Mouse (Mus musculus) gastrocnemius, postnatal 14 days (tissue): ENCODE measurements at regions not wholly inside any gene's neighbourhood (a gene's known extent, or its start where the extent isn't known, plus 50 kb on each side); places are given as distances from the start of the nearest gene placed in this dataset.
A peak's percentile ranks its signal among the peaks of the same experiment; 100 is the strongest.
"Not testable (repeated sequence)": the region's sequence is repeated elsewhere in the genome, so short reads cannot be mapped to it uniquely, and the experiment has no call there.

Experiments used
- DNase-seq: peaks from one replicate; pipeline ENCODE4 v3.0.0; 2021; ENCODE audit warnings: mixed read lengths
- intact Hi-C: fragments of 180-260 bp; cut with DNase I; formaldehyde crosslinking; loops from one replicate; pipeline ENCODE4 v1.15.1; 2025; ENCODE audit warnings: low total_unique reads

DNA sequence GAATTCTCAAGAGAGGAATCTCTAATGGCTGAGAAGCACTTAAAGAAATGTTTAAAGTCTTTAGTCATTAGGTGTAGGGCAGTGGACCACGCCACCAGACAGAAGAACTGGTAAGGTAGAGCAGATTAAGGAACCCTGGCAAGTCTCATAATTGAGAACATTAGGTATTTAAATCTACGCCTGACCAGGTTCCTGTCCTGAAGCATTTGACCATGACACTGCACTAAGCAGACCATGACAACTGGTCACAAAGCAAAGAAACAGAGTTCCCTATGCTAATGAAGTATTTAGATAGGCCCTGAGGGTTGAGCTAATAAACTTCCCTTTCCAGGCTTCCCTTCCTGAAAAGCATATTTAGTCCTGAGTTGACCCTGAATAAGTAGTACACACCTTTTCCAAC is 562.3 kb downstream of the Cdh11 start:
- intact Hi-C loops: no loop called here
- no peak for DNase-seq

DNA sequence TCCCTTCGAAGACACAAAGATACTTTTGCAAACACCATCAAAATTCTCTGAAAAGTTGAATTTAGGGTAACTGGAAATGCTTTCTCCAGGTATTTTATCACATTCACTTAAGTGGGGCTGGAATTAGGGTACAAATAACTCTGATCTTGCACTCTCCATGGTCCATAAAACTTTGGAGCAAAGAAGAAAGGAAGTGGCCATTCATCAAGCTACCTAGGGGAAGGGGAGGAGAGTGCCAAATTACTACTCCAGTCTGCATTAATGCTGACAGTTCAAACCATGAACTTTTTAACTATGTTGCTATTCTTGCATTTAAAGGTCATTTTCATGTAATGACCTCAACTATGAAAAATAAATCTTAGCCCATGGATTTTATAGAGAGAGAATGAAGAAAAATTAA is 579.8 kb downstream of the Cdh11 start:
- no peak for DNase-seq
- intact Hi-C loops: no loop called here

DNA sequence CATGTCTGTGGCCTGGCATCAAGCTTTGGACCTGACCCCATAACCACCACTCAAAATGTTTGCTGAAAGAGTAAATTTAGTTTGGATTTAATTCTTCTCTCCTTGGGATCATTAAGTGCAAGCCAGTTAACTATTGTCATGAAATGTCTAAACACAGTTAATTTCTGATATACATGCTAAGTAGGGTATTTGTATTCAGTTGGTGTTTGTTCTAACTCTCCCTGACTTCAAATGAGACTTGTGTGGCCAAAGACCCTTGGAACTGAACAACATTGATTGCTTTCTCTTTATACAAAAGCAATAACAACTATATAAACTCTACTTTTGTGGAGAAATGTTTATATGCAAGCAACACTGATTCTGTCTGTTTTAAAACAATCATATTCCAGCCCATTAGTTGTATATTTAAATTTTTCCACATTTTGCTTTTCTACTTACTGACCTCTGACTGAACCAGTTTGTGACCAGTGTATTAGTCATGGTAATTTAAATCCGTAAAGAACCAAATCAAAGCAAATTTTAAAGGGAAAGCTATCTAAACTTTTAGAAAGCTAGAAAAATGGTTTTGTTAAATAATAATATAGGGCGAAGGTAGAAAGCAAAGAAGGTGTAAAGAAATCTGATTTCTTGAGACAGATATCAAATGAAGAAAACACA is 625.8 kb downstream of the Cdh11 start:
- no peak for DNase-seq
- intact Hi-C loops: no loop called here

DNA sequence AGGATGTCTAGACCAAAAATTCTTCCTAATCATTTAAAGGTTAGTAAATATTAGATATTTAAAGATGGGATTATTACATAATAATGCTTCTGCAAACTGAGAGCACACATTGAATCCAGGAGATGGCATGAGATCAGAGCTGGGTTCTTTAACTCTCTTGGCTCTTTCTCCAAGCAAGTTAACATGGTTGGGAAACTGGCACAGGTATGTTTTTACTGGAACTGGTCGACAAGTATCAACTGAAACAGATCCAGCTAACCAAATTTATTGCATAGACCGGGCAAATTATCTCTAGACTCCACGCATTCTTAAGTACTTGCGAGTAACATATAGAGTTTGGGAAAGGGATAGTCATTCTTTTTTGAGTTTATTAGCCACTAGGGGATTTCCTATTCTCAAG is 666.8 kb downstream of the Cdh11 start:
- intact Hi-C loops: no loop called here
- no peak for DNase-seq

DNA sequence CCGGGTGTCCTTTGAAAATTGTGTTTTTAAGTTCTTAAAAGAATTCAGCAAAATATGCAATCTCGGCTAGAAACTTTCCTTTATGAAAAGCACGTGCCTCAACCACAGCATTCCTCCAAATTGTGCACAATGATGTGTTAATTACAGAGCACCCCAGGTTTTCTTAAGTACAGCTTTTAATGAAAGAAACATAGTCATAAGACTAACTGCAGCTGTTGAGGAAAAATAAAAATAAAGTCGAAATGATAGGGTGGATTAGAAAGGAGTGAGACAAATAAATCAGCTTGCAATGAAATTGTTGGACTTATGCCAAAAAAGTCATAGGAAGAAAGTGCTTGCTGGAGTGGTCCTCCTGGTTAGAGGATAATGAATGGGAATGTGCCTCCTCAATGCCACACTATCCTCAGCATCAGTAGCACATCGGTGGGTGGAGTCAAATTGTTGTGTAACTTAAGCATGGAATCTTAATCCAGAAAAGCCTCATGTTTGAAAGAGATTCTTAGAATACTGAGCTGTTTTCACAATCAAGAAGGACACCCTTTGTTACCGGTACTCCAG is 668.5 kb downstream of the Cdh11 start:
- no peak for DNase-seq
- intact Hi-C loops: no loop called here

DNA sequence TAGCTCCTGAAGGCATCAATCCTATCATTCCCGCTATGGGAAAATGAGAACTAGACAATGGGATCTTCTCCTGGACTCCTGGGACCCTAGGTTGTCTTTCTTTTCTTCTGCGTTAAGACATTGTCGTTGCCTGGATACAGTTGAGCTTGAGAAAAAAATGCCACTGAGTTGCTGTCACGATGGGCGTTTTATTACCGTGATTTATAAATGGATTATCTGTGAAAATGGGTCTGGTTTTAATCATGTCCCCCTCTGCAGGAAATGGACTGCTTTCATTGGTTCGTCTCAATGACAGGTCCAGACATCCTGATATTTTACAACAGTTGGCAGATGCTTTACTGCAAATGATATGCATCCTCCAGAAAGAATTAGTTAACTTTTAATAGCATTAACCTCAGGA is 681.7 kb downstream of the Cdh11 start:
- no peak for DNase-seq
- intact Hi-C loops: no loop called here

DNA sequence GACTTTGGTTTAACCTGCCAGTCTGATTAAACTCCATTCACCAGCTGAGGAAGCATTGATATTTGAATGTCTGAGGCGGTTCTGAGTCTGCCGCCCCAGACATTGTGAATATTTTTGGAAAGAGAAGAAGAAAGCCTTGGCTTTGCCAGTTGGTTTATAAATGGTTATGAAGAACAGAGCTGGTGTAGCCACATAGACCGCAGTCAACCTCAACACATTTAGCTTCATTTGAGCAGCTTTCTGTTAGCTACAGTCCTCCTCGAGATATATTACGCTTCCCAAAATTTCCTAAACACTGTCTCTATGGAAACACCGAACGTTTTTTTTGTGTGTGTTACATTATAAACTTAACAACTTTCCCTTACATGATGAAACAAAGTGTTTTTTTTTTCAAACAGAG is 688.7 kb downstream of the Cdh11 start:
- intact Hi-C loops: no loop called here
- DNase-seq: no peak

DNA sequence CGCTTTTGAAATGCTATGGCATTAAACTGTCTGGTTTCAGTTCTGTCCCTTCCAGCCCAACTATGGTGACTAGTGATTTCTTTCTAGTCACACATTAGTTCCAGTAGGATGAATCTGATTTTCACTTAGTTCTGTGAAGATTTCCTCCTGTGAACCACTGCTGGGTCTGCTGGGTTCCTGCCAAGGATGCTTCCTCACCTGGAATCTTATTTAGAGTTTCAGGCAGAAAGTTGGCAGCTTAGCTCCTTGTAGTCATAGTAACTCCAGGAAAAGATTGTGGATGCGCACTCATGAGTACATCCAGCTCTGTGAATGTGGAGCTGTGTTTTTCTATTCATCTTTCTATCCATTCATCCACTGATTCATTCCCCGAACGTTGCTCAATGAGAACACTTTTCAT is 699.5 kb downstream of the Cdh11 start:
- intact Hi-C loops: no loop called here
- DNase-seq: no peak

DNA sequence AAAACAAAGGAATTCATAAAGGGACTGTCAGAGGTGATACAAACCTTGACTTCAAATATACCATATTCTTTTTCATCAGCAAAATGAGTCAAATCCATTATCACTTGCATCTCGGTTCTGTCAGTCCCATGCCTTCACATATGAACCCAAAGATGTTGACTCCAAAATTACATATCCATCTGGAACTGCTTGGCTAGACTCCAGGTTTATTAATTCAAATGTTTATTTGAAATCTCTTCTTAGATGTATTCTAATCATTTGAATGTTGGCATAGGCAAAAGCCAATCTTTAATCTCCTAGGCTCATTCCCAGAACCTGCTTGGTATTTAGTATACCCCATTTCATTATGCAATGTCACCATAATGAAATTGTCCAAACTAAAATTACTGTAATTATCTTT is 709.8 kb downstream of the Cdh11 start:
- intact Hi-C loops: no loop called here
- DNase-seq: no peak

DNA sequence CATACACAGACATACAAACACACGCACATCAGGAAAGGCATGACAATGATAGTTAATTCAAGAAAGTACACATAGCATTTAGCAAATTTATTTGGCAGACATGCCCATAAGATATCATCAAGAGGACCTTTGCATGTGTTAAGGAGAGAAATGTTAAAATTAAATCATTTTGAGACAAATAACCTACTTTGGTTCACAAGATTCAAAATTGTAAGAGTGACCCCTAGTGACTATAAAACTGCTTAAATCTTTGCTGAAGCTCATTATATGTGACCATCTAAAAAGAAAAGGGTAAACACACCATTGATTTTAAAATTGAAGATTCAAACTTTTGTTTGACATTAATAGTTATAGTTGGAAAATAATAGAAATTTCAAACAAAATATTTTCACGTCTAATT is 721.3 kb downstream of the Cdh11 start:
- DNase-seq: no peak
- intact Hi-C loops: no loop called here

DNA sequence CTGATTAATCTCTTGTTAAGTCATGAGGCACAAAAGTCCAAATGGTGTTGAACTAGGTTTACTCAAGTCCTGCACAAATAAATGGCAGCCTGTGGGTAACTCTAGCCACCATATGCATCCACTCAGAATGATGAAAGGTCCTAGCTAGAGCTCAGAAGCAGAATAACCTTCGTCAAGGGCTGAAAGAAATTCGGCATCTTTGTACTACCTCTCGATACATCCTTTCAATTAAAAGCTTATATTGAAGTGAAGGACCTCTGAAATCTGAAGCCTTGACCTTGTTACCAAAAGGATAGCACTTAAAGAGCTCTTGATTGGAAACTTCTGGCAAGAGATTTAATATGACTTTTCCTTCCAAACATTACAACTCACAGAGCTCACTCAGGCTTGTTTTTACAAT is 732.0 kb downstream of the Cdh11 start:
- intact Hi-C loops: no loop called here
- no peak for DNase-seq

DNA sequence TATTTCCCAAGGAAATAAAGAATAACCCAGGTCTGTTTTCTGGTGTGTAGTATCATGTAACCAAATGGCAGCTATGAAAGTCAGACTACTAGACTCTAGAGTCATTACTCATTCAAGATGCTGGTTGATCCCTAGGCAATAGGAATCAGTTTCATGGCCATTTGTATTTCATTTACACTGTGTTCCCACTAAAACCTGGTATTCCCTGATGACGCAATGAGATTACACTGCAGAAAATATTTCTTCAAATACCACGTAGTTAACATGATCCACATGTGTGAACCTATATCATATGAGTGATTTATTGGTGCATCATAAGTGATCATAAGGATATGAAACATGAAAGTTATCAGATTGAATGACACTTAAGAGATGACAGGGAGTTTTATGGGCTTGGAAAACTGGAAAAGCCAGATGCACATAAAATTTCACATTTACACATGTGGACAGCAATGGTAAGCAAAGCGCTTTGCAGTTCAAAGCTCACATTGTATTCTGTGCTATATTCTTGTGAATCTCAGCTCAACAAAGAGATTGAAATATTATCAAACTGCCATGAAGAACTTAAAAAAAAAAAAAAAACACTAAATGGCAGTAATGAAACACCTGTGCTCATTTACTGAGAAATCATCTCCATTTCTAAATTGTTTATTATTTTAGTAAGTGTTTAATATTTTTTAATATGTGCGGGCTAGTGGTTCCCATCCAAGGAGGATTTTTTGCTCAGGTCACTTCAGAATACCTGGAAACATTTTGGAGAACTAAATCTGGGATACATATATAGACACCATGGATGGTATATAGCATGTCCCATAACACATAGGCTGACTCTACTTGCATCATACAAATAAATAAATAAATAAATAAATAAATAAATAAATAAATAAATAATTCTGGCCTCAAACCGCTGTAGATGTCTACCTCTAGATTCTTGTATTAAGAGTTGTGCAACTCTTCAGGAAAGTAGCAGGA is 758.2 kb downstream of the Cdh11 start:
- intact Hi-C loops: no loop called here
- DNase-seq: no peak

DNA sequence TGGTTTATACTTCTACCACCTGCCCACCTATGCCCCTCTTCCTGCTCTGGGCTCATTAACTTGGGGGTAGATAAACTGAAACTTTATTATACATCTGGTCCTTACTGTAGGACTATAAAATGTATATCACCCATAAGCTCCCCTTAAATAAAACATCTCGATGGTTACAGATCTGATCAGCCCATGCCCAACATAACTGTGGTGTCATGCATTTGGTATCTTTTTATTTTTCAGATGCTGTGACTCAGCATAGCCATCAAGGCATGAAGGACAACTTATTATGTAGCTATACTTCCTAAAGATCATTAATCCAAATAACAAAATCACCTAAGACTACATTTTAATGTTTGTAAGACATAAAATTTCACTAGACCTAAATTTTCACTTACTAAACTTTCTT is 761.0 kb downstream of the Cdh11 start:
- intact Hi-C loops: no loop called here
- DNase-seq: no peak

DNA sequence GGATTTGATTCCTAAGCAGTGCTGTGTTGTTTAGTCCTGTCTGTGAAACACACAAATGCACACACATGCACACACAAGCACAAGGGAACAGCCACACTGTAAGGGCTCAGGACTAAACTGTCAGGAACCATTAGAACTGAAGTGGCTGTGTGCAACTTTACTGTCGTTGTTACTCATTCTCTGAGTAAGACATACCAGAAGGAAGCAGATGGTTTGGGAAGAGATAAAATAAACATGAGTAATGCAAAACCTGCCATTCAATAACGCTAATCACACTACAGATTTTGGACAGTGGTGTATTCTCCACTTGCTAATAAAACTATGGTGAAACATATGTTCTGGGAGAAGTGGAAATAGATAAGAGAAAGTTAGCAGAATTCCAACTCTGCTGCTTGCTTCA is 767.7 kb downstream of the Cdh11 start:
- intact Hi-C loops: no loop called here
- no peak for DNase-seq

DNA sequence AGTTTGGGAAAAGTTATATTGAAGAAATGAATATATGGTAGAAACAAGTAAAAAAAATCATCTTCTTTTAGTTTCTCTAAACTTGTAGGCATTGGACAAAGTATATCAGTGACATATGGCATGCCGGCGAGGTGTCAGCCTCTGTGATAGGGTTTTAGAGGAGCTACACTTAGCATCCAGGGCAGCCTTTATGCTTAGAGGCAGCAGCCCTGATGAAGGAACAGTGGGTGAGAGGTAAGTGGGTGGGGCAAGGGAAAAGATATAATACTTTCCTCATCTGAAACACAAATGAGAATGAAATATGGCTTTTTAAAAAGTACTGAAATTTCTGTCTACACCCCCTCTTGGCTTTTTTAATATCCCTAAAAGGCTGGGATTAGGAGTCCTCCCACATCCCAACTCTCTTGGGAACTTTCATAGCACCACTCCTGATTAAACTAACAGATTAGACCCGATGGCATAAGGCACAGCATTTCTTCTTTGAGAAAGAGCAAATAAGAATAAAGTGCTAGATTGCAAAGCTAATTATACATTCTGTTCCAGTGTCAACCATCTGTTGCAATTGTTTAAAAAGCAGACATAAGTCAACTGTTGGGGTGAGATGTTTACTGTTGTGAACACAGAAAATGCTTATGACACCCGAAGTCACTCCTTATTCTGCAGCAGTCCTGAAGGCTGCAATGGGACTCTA is 785.0 kb downstream of the Cdh11 start:
- intact Hi-C loops: no loop called here

DNA sequence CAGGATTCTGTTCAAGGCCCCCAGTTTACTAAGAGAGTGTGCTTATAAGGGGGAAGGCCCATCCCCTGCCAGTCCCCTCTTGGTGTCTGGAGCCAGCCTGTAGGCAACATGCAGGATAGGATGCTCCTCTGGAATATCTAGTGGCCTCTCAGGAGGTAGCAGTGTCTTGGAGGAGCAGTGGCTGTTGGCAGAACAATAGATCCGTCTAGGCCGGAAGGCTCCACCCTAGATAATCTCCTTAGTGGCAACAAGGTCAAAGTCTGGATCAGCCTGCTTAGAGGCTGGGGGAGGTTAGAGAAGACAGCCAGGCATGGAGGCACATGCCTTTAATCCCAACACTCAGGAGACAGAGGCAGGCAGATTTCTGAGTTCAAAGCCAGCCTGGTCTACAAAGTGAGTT is 788.7 kb downstream of the Cdh11 start:
- DNase-seq, intact Hi-C loops: not testable (repeated sequence)

More for the DNA sequence above, 785.0 kb downstream of the Cdh11 start:
- DNase-seq: no peak

DNA sequence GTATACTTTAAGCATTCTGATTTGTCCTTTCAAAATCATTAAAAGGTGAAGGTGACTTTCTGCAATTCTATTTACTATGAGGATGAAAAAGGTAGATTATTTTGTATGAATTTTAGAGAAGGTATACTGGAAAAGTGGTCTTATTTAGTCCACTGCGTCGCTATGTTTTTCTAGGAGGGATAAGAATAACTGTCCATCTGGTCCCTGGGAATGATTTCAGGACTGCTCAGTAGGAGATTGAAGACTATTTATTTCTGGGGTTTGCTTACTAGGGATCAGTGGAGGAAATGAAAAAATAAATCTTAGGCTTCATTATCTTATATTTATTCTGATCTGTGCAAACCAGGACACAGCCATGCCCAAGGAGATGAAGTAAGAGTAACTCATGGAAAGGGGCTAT is 828.6 kb downstream of the Cdh11 start:
- intact Hi-C loops: no loop called here
- no peak for DNase-seq

DNA sequence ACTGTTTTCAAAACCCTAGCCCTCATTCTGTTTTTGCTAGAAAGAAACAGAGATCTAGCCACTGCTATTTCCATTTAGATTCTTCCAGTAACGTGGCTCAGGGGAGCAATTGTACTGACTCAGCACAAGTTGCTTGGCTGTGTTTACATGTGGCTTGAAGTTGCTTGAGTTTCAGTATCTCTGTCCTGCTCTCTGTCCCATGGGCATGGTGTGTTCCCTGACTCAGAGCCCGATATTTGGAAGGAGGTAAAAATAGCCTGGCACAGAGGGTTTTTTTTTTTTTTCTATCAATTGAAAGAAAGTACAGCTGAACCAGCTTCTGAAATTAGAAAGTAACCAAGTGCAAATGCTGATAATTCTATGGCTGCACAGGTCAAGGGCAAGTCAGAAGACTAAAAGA is 834.8 kb downstream of the Cdh11 start:
- intact Hi-C loops: no loop called here
- DNase-seq: peak; percentile 4

DNA sequence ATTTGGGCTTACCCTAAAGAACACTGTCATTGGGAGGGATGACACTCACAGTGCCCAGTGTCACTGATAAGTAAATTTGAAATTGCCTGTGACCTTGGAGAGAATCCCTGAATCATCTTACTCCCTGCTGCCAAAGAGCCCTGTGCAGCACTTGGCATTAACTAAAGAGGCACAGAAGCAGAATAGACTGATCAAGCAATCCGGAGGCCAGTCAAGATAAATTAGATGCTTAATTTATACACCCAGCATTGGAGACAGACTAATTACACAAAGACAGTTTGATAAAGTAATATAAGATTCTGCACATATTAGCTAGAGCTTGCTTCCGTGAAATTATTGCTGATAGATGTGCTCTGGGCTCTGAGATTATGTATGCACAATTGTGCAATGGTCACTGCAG is 847.6 kb downstream of the Cdh11 start:
- DNase-seq: no peak
- intact Hi-C loops: no loop called here

DNA sequence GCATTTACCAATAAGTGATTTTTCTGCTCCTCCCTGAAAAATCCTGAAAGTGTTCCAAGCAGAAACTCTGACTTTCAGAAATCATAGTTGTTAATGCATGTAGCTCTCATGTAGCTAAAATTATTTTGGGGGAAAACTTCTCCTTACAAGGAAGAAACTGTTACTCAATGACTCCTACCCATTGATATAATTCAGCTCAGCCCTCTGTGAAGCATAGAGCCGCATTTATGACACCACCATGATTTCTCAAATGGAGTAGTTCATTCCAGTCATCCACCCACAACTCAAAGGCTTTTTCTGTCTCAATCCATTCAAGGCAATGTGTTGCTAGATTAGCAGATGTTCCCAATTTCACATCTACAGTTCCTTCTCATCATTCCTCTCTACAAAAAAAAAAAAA is 871.8 kb downstream of the Cdh11 start:
- DNase-seq: no peak
- intact Hi-C loops: no loop called here
